In the genomic region with DNA sequence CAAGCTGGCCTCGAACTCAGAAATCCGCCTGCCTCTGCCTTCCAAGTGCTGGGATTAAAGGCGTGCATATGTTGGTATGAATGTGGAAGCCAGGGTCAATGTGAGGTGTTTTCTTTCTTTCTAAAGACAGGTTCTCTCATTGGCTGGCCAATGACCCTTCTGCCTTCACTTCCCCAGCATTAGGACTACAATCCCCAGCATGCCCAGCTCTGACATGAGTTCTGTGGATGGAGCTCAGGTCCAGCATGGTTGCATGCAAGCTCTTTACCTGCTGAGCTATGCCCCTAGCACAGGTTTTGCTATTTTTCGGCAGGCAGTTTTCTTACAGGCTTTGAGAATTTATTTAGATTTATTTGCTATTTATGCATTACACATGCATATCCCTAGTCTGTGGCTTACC, we compare ENCODE assay signal across 13 mouse cellular contexts. TPM values are rescaled to one million over a fixed set of nuclear protein-coding genes. Genes with fewer than 3 reads are reported as not detected.
DNase-seq lines count a peak whose midpoint lies in the region; ATAC-seq lines count a peak whose summit lies in the region.
"Had no signal": no experiment of that assay in that cellular context is flagged by ENCODE, and none has a peak within 500 bp of the region (broad histone marks: within the 10 kb centered on the region; RNA-seq: fewer than 3 reads in every experiment).

No protein-coding gene starts in this region.

- no peaks in the 10 kb centered on the region for H3K36me3 ChIP-seq in forebrain, embryonic 10.5 days (replicated peaks)
- H3K36me3 ChIP-seq in forebrain, embryonic 11.5 days (ENCODE audit: control insufficient read depth, insufficient read depth, low read length), result no peaks in the 10 kb centered on the region
- H3K36me3 ChIP-seq in hindbrain, embryonic 16.5 days (ENCODE audit: control insufficient read depth, insufficient read depth, low read length), result no peaks in the 10 kb centered on the region

- peaks cover 23% of the 10 kb centered on the region for H3K4me1 ChIP-seq in forebrain, embryonic 10.5 days
- peaks cover 4% of the 10 kb centered on the region; the same call in 1 of the 2 replicates for H3K4me1 ChIP-seq in forebrain, embryonic 11.5 days (replicated peaks; ENCODE audit: control insufficient read depth, insufficient read depth, low read length)
- H3K4me1 ChIP-seq in hindbrain, embryonic 16.5 days (ENCODE audit: control insufficient read depth, insufficient read depth, low read depth, low read length), result peaks cover 14% of the 10 kb centered on the region

- peak overlapping the region; percentile 79; the same call in 1 of the 2 replicates for H3K4me3 ChIP-seq in forebrain, embryonic 10.5 days
- no peak overlapping the region for H3K4me3 ChIP-seq in forebrain, embryonic 11.5 days (ENCODE audit: low read depth, low read length)
- H3K4me3 ChIP-seq in hindbrain, embryonic 16.5 days (ENCODE audit: low read length), result no peak overlapping the region

- no peak for DNase-seq in forebrain, embryonic 10.5 days (ENCODE audit: extremely low spot score, low spot score)
- no peak for DNase-seq in forebrain, embryonic 11.5 days (ENCODE audit: low spot score)
- DNase-seq in 416B (ENCODE audit: low read depth), result peak; percentile 31
- DNase-seq in cerebellum, adult 8-10 months, result peak; percentile 36
- no peak for DNase-seq in adrenal gland, adult 8-10 months
- DNase-seq in natural killer cell, adult 2 months (ENCODE audit: low spot score in 2 of 2), result no peak
- DNase-seq in layer of hippocampus, adult 18-20 months (ENCODE audit: low spot score in 2 of 2), result no peak
- DNase-seq: adrenal gland, postnatal 25 days; gastrocnemius, postnatal 36 days; lung, postnatal 4 days had no signal

- no peak for ATAC-seq in forebrain, embryonic 11.5 days (replicated peaks; ENCODE audit: low FRiP score)
- no peak for ATAC-seq in hindbrain, embryonic 16.5 days
- ATAC-seq: intestine, postnatal 0 days had no signal

- no peak overlapping the region for H3K9ac ChIP-seq in forebrain, embryonic 11.5 days (ENCODE audit: low read length)
- no peak overlapping the region for H3K9ac ChIP-seq in hindbrain, embryonic 16.5 days (ENCODE audit: low read depth, low read length)

- H3K9me3 ChIP-seq in forebrain, embryonic 10.5 days, result peaks cover 4% of the 10 kb centered on the region; the same call in 1 of the 2 replicates
- no peaks in the 10 kb centered on the region for H3K9me3 ChIP-seq in forebrain, embryonic 11.5 days (ENCODE audit: control insufficient read depth, low read length)
- H3K9me3 ChIP-seq in hindbrain, embryonic 16.5 days (ENCODE audit: control insufficient read depth, low read length), result no peaks in the 10 kb centered on the region

- 81% methylated on average over 4 of the region's 4 CpGs for WGBS in forebrain, embryonic 10.5 days
- WGBS in forebrain, embryonic 11.5 days, result 80% methylated on average over 4 of the region's 4 CpGs
- 78% methylated on average over 4 of the region's 4 CpGs for WGBS in hindbrain, embryonic 16.5 days

- H3K27me3 ChIP-seq in forebrain, embryonic 10.5 days (ENCODE audit: poor library complexity, severe bottlenecking), result no peaks in the 10 kb centered on the region
- H3K27me3 ChIP-seq in forebrain, embryonic 11.5 days (ENCODE audit: control insufficient read depth, insufficient read depth, low read length), result no peaks in the 10 kb centered on the region
- no peaks in the 10 kb centered on the region for H3K27me3 ChIP-seq in hindbrain, embryonic 16.5 days (replicated peaks; ENCODE audit: control insufficient read depth, insufficient read depth, low read length)

- H3K27ac ChIP-seq in forebrain, embryonic 10.5 days, result no peak overlapping the region
- no peak overlapping the region for H3K27ac ChIP-seq in forebrain, embryonic 11.5 days (ENCODE audit: low read depth, low read length)
- no peak overlapping the region for H3K27ac ChIP-seq in hindbrain, embryonic 16.5 days (ENCODE audit: low read depth, low read length)

- no peak overlapping the region for H3K4me2 ChIP-seq in forebrain, embryonic 11.5 days (ENCODE audit: low read depth, low read length, severe bottlenecking)
- H3K4me2 ChIP-seq in hindbrain, embryonic 16.5 days (ENCODE audit: low read length), result peak overlapping the region; percentile 84

RNA-seq across cellular contexts. Expression of a gene that starts 15.0 kb away (rescaled TPM):
- 2.3 and 4.6 TPM in 2 replicates for polyA plus RNA-seq in forebrain, embryonic 10.5 days (2016; fragmentation: Nextera tagmentation; extraction: Ambion mirVana)
- 0.97 and 1.1 TPM in 2 replicates for polyA plus RNA-seq in forebrain, embryonic 11.5 days (2014; fragmentation: Nextera tagmentation; extraction: Ambion mirVana)
- polyA plus RNA-seq in hindbrain, embryonic 16.5 days (2015; fragmentation: Nextera tagmentation; extraction: Ambion mirVana), result 2.4 and 2.6 TPM in 2 replicates
- 10 to 100 TPM in 3 of 4 experiments, 1 to 10 TPM in 1; 8.9 to 14.3 (median 12.2) TPM for total RNA-seq in adrenal gland, adult 8-10 months (2022)
- 1 to 10 TPM; 6.1 to 6.6 TPM for total RNA-seq in layer of hippocampus, adult 18-20 months (2021)

RNA-seq across cellular contexts. Expression of a gene that starts 20.3 kb away (rescaled TPM):
- 6.7 and 7.3 TPM in 2 replicates for polyA plus RNA-seq in forebrain, embryonic 10.5 days (2016; fragmentation: Nextera tagmentation; extraction: Ambion mirVana)
- polyA plus RNA-seq in forebrain, embryonic 11.5 days (2014; fragmentation: Nextera tagmentation; extraction: Ambion mirVana), result 3.5 and 5.1 TPM in 2 replicates
- 3.7 and 3.9 TPM in 2 replicates for polyA plus RNA-seq in hindbrain, embryonic 16.5 days (2015; fragmentation: Nextera tagmentation; extraction: Ambion mirVana)
- total RNA-seq in adrenal gland, adult 8-10 months (2022), result 10 to 100 TPM; 14.7 to 19.0 (median 17.1) TPM
- 1 to 10 TPM; 2.0 to 5.1 TPM for total RNA-seq in layer of hippocampus, adult 18-20 months (2021)

RNA-seq across cellular contexts. Expression of a gene that starts 33.0 kb away (rescaled TPM):
- polyA plus RNA-seq in forebrain, embryonic 10.5 days (2016; fragmentation: Nextera tagmentation; extraction: Ambion mirVana), result not detected in 2 replicates
- 0.51 TPM in 1 of 2 replicates, not detected in the other for polyA plus RNA-seq in forebrain, embryonic 11.5 days (2014; fragmentation: Nextera tagmentation; extraction: Ambion mirVana)
- 0.54 TPM in 1 of 2 replicates, not detected in the other for polyA plus RNA-seq in hindbrain, embryonic 16.5 days (2015; fragmentation: Nextera tagmentation; extraction: Ambion mirVana)
- 100 to 1,000 TPM in 2 of 4 experiments, 10 to 100 TPM in 2; 61.9 to 148 (median 104) TPM for total RNA-seq in adrenal gland, adult 8-10 months (2022)
- total RNA-seq in layer of hippocampus, adult 18-20 months (2021), result 10 to 100 TPM; 48.7 to 52.6 TPM

RNA-seq across cellular contexts. Expression of a gene that starts 57.4 kb away (rescaled TPM):
- not detected in 2 replicates for polyA plus RNA-seq in forebrain, embryonic 10.5 days (2016; fragmentation: Nextera tagmentation; extraction: Ambion mirVana)
- 0.25 TPM in 1 of 2 replicates, not detected in the other for polyA plus RNA-seq in forebrain, embryonic 11.5 days (2014; fragmentation: Nextera tagmentation; extraction: Ambion mirVana)
- polyA plus RNA-seq in hindbrain, embryonic 16.5 days (2015; fragmentation: Nextera tagmentation; extraction: Ambion mirVana), result 0.09 TPM in 1 of 2 replicates, not detected in the other
- total RNA-seq in adrenal gland, adult 8-10 months (2022), result not detected
- total RNA-seq in layer of hippocampus, adult 18-20 months (2021), result not detected
- total RNA-seq: adrenal gland, postnatal 25 days; gastrocnemius, postnatal 36 days; layer of hippocampus, postnatal 25 days had no signal

Comparison
In these comparisons a context has a peak if more than half of its experiments do, and no peak if none do; other contexts are left out.
1. DNase-seq: peak in 416B (single experiment) and cerebellum, adult 8-10 months (single experiment); none in forebrain, embryonic 10.5 days (single experiment), forebrain, embryonic 11.5 days (single experiment), adrenal gland, adult 8-10 months (single experiment), natural killer cell, adult 2 months (0 of 2) and layer of hippocampus, adult 18-20 months (0 of 2).